Mouse (Mus musculus): ENCODE measurements at regions not wholly inside any gene's neighbourhood (a gene's known extent, or its start where the extent isn't known, plus 50 kb on each side); places are given as distances from the start of the nearest gene placed in this dataset.

DNA sequence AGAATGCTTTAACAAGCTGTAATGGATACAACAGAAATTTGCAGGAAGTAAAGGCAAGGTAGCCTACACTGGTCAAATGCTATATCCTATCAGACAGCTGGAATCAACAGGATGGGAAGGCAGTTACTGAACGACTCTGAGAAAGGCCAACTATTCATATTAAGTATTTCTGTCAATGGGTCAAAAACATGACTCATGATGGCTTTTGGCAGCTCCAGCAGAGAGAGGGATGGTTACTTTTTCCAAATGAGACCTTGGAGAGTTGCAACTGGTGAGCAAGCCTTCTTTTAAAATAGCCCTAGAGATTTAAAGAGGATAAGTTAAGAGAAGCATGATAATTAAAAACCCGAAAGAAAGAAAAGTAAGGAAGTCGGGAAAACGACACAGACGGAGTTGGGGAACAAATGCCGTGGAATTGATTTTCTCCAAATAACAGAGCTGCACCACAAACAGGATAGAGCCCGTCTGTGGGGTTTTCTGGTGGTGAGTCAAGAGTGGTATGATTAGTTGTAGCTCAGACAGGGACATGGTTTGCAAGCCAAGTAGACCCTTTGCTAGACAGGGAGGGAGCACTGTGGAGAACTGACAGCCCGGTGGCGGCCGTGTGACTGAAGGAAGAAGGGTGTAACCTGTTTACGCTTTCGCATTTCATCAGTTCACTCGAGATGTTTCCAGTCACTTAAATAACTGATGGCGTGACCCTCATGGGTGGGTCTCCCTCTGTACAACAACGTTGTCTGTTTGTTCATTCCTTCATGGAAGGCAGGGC is 3638.1 kb upstream of the Gm7489 start:
- no peak for DNase-seq

DNA sequence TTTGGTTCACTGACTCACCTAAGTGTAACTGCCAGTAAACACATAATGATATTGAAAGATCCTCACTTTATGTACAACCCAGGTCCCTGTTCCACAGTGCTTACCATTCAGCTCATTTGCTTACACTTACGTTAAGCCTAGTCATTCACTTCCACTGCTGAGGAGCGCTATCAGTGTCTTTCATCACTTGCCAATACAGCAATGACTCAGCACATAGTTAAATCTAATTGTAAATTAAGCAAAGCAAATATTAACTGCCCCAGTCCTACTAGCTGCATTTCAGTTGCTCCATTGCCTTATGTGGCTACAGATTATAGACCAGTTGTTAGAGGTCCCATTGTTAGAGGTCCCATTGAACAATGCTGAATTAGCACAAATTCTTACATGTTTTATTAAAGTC is 3624.6 kb upstream of the Gm7489 start:
- no peak for DNase-seq

DNA sequence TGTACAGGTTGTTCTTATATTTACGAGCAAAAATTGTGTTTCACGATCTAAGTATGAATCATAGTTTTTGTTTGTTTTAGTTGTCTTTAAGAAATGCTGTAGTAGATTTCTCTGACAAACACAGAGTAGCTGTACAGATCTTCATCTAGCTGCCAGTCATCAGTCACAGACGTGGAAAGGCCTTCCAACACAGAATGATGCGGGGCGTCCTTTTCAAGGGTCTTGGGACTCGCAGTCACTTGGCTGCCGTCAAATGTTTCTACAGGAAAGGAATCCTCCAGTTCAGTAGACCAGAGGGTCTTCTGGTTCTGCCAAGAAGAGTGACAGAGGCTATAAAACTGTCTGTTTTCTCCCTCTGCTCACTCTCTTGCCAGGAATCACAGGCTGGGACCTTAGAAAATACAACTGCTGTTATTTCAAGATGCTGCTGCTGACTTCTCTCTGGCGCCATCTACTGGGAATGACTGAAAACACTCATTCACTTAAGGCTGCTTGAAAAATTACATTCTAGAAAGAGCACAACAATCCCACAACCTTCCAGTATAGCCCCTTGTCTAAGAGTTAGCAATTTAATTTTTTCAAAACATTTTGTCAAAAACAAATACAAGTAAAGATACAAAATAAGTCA is 3623.3 kb upstream of the Gm7489 start:
- DNase-seq, result peak; percentile 14

DNA sequence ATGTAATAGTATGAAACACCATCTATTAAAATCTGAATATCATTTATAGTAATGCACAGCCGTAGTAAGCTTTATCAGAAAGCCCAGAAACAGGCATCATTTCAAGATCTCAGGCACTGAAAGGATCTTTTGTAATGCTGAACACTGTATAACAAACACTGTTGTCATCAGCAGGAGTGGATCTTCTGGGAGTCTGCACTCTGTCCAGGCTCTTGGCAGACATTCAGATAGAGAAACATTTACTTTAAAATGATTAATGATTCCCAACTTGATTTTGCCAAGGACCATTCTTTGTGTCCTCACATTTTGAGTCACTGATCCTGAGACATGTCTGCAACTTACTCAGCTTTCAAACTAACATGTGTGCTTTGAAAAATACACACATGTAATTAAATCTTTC is 3617.2 kb upstream of the Gm7489 start:
- DNase-seq, result no peak

DNA sequence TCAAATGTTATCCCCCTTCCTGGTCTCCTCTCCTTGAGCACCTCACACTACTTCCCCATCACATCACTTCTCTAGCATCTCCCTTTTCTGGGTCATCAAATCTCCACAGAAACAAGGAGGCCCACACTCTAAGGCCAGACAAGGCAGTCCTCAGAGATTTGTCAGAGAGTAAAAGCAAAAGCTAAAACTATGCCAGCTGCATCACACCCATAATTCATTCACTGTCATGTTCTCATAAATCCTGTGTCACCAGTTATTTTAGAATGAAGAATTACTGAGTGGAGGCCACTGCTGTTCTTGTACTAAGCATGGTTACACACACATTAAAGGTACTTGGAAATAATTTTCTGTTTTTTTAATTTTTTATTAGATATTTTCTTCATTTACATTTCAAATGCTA is 3613.1 kb upstream of the Gm7489 start:
- no peak for DNase-seq

DNA sequence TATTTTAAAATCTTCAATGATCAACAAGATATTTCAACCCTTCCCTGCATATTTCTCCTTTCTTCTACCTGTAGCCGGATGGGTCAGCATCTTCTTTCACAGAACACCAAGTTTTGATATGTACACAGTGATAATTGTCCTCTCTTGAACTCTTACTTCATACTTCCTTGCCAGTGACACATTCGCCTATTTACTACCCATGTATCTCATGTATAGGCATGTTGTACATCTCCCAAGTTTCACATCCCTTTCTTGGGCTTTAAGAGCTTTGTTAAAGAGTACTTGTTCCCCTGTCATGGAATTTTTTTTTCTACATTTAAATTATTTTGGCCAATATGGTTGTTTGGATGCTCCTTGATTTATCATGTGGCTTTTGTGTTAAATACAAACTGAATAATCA is 3602.1 kb upstream of the Gm7489 start:
- no peak for DNase-seq

DNA sequence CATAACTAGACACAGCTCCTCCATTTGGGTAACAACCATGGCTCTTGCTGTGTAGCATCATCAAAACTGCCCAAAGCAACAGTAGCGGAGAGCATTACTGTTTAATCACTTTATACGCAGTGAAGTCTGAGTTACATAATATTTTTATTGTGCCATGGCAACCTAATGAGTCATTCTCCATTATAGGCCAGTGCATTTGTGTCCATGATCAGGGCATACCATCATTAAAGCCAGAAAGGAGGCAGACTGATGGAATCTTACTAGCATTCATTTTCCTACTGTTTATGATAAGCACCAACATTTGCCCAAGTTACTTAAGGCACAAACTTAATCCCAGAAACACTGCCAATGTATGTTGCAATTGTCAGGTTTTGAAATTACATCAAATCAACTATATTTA is 3601.2 kb upstream of the Gm7489 start:
- DNase-seq, result no peak

DNA sequence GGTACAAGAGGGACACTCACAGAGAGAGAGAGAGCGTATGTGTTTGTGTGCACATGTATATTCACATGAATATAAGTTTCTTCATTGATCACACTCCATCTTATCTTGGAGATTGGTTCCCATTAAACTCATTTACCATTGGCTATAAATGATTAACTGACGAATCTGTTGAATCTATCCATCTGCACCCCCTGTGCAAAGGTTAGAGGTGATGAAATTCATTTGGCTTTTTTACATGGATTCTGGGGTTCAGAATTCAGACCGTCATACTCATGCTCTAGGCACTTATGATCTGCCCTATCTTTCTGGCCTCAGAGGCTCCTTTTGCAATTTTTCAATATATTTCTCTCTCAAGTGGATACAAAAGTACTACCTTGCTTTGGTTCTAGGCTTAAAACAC is 3582.9 kb upstream of the Gm7489 start:
- no peak for DNase-seq

DNA sequence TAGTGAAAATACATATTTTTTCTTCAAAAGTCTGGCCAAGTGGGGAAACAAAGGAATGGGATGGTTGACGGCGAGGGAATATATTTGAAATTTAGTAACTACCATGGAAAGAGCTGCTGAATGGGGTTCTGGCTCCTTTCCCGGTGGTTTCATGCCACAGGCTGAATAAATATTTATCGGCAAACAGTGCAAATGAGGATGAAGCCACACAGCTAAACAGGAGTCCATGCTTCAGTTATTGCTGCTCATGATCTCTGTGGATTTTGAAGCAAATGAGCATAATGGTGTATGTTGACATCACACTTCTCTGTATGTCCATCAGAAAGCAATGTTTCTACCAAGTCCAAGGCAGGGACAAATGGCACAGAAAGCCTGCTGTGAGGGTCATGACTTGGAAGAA is 3580.6 kb upstream of the Gm7489 start:
- DNase-seq, result no peak

DNA sequence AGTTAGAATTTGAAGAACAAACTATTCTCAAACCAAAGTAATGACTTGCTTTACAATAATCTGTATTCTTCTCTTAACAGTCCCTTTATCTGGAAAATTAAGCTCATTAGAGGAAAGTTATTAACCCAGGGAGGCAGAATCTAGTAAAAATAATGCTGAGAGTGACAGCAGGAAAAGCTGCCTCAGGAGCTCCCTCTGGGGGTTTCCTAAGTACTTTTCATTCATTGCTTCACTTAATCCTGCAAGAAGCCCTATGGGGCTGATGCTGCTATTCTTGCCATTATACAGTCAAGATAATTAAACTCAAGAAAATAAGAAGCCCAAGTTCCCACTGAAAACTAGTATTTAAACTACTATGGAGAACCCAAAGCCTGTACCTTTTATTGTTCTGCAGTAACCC is 3563.9 kb upstream of the Gm7489 start:
- DNase-seq, result no peak

DNA sequence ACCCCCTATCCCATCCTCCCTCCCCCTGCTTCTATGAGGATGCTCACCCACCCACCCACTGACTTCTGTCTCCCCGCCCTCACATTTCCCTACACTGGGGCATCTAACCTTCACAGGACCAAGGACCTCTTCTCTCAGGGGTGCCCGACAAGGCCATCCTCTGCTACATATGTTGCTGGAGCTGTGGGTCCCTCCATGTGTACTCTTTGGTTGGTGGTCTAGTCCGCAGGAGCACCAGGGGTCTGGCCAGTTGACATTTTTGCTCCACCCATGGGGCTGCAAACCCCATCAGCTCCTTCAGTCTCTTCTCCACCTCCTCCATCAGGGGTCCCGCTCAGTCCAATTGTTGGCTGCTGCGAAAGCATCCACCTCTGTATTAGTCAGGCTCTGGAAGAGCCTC is 3539.2 kb upstream of the Gm7489 start:
- no peak for DNase-seq

DNA sequence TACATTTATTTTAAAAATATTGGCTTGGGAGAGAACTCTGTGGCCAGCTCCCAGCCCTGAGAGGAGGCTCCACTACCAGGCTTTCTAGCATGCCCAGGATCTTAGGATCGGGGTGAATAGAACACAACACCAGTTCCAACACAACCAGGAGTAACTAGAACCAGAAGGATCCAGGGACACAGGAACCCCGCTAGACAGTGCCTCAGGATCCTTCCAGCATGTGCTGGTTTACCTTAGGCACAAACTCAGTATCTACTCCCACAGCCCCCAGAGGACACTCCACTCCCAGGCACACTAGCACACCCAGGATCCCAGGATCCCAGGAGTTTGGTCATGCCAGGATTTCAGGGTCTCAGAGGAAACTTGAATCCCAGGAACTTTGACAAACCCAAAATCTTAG is 3537.8 kb upstream of the Gm7489 start:
- no peak for DNase-seq

DNA sequence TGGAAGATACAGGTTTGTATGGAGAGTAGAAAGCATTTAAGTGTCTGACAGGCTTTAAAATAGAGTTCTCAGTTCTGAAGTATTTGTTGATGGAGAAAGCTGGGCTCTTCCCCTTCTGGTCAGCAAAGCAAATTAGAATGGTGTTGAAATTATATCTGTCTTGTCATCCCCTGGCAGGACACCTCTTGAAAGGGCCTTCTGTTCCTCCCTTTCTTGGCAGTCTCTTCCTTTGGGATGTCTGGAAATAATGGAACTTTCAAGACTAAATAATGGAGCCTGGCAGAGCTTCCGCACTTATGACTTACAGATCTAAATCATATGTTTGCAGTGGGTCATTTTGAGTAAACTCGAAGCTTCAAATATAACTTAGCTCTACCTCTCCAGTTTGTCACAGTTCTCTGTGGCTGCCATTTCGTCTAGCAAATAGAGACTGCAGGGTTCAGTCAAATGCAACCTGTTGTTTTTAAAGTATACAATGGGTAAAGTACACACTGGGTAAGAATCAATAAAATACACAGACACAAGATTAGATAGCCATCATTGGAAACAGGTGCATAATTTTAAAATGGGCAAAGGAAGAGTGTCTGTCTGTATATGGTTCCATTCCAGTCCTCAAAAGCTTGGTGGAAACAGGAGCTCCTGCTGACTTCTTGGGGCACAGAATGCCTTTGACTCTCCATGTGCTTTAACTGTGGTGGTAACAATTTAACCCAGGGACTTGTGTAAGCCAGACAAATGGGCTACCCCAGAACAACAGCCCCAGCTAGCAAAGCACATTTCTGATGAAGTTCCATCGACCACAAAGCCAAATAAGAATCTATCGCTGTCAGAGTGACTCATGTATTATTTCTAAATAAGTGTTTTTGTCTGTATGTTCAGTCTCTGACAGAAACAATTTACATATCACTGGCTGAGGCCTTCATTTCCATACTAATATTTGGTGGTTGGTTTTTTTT is 3524.4 kb upstream of the Gm7489 start:
- no peak for DNase-seq

DNA sequence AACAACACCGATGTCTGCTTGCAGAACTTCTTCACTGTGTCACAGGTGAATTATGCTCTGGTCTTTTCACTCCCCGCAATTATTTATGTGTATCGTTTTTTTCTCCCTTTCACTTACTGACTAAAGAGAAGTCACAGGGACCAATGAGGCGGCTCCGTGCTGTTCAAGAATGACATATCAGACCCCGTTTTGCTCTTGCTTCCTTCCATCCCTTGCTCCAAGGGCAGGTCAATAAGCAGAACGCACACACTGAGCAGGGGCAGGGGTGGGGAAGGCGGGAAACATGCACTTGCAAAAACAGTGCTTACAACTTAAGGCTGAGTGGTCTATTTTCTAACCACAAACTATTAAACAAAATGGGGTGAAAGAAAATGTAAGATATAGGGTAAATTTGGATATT is 3523.4 kb upstream of the Gm7489 start:
- DNase-seq, result no peak

DNA sequence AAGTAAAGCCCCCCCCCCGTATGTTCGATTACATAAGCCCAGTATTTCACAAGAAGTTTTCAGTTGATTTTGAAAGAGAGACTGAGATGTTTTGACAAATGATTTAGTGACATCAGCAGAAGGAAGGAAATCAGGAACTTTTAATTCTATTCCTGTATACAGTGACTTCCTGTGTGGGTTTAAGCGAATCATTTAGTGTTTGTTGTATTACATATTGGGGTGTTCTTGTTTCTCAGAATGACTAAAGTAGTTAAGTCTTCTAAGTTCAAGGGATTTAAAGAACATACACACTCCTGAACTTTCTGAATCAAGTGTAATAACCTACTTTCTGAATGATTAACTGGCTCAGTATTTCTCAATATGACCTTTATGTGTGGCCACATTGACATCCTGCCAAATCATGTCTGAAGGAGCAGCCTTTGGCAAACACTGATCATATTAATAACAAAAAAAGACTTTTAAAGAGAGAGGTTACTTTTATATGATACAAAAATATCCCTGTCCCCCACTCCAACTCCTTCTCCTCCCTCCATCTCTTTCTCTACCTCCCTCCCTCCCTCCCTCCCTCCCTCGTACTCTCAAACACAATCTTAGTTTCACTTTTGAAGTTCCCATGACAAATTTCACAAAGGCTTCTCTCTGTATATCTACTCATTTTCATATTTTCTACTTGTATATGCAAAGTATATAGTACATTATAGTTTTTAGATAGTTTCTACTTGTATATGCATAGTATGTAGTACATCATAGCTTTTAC is 3522.8 kb upstream of the Gm7489 start:
- DNase-seq, result no peak

DNA sequence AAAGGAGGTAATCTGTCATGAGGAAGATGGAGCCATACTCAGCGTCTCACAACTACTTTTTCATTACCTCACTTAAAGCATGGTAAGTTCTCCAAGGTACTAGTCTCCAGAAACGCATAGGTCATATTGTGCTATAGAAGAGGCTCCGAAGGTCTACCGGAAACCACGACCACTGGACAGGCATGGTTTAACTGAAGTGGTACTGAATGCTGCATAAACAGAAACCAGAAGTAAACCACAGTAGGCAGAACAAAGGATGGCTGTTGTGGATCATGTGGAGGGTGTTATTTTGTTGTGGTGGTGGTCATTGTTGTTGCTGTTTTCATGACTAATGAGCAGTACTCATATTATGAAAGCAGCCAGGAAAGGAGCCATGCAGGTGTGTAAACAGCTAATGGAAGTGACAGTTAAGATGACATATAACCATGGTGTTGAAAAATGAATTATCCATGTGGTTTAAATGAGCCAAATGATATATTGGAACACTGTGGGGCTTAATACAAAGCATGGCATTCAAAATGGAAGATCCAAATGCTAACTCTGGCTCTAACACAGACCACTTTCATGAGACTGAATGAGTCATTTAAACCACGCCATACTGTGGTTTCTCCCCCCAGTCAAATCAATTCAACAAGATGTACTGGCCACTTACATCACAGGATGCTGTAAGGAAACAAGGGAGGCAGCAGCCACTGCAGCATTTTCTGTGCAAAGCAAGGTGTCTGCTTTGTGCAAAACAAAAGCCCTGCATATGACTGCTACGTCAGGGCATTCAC is 3484.5 kb upstream of the Gm7489 start:
- DNase-seq, result no peak

DNA sequence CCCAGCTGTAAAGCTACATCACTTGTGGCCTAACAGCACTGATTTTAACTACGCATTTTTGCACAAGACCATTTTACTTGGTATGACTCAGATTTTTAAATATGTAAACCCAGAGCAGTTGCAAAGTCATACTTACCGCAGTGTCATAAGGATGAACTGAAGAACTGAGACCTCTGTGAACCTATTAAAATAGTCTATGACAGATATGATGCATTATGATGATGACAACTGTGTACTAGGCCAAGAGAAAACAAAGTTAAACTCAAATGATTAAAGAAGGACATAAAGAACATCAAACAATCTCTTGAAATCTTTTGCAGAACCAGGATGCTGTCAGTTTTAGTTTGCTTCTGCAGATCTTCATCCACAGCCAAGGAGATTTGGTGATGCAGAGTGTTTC is 3483.3 kb upstream of the Gm7489 start:
- DNase-seq, result no peak

DNA sequence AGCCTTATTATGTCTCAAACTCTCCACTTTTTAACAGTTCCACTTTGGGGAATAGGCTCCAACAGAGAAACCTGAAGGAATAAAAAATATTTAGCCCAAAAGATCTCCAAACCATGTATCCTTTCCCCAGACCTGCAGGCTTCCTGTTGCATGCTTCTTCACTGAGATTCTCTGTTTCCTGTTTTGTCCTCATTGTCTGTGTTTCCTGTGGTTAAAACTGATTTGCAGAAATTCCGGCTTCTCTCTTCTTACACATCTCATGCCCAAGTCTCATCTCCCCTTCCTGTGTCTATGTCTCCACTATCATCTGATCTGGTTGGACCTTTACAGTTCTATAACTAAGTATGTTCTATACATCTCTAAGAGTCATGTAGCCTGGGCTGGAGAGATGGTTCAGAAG is 3482.2 kb upstream of the Gm7489 start:
- no peak for DNase-seq

DNA sequence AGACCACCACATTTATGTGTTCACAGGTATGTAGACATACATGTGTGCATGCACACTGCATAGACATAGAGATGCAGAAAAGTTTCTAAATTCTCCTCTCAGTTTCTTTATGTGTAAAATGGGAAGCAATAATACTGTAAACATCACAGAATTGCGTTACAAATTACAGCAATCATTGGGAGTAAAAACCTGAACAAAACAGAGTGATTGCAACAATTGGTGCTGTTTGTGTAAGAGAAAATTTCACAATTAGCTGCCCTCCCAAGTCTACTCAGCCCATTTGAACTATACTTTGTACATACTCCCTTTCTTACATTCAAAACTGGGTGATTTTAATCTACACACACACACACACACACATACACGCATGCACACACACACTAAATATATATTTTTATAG is 3480.8 kb upstream of the Gm7489 start:
- DNase-seq, result no peak

DNA sequence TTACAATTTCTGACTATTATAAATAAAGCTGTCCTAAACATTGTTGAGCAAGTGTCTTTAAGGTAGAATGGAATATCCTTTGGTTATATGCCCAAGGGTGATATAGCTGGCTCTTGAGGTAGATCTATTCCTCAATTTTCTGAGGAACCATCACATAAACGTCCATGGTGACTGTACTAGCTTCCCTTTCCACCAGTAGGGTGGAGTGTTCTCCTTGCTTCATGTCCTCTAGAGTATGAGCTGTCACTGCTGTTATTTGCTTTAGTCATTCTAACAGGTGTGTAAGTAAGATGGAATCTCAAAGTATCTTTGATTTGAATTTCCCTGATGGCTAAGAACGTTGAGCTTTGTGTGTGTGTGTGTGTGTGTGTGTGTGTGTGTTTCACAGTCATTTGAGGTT is 3475.7 kb upstream of the Gm7489 start:
- no peak for DNase-seq

DNA sequence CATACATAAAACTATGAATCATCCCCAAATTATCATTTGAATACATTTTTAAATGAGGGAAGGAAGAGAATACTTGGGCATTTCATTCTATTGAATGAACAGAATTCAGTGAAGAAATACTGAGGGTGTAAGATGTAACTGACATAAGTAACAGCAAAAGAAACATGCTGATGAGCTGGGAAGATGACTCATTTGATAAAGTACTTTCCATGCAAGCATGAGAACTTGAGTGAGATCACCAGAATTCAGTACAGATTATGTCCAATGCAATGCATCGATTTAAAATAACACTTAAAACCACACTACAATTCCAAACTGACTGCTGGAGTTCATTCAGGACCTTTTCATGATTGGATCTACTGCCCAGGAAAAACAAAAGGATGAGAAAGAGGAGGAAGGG is 3467.1 kb upstream of the Gm7489 start:
- DNase-seq, result no peak

DNA sequence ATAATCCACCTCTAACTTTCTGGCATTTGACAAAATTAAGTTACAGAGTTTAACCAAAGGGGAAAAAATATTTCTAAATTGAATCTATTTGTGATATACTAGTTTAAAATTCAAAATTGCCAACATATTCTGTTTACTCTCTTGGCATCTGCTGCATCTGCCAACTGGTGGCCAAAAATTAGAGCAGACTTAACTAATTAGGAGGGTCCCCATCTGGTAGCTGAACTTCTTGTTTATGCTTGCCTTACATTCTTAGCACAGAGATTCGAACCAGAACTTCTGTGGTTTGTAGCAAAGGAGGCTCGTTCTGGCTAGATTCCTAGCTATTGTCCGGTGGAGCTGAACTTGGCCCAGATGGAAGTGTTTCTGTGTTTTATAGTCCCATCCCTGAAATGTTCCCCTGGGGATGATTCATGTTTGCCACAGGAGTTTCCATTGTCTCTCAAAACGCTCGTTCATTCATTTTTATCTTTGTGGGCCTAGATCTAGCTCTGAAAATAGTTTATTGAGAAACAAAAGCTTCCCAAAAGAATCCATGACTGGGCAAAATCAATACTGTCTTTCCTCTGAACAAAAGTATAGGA is 3461.5 kb upstream of the Gm7489 start:
- DNase-seq, result no peak
